Mouse (Mus musculus): ENCODE data around the gene Smdt1. TPM values are rescaled to one million over a fixed set of nuclear protein-coding genes. Genes with fewer than 3 reads are reported as not detected.

Smdt1 gene
- total and polyA plus RNA-seq, 2 experiments from 2014 or later, result 167 to 337 TPM

- ATAC-seq (no peak), DNase-seq (no peak)
- Histone ChIP-seq H3K36me3 (ENCODE audit: insufficient read depth) (no peaks in the 10 kb centered on the region), H3K4me1 (ENCODE audit: insufficient read depth) (no peaks in the 10 kb centered on the region), H3K9me3 (ENCODE audit: low read length) (no peaks in the 10 kb centered on the region), H3K9ac (no peak overlapping the region), H3K27me3 (ENCODE audit: insufficient read depth, low read length) (no peaks in the 10 kb centered on the region), H3K4me3 (ENCODE audit: low read depth, low read length) (no peak overlapping the region), H3K27ac (ENCODE audit: low read depth, low read length) (no peak overlapping the region), H3K4me2 (ENCODE audit: low read depth) (no peak overlapping the region)
- no peak for TF ChIP-seq CTCF (IDR thresholded peaks at IDR 0.05; ENCODE audit: low read depth)
- WGBS, result 86% methylated on average over 1 of the region's 1 CpGs
Measured at GRCm38 (mm10) chr15:82368851-82369250, 30.1 kb downstream of the Smdt1 start.

DNA sequence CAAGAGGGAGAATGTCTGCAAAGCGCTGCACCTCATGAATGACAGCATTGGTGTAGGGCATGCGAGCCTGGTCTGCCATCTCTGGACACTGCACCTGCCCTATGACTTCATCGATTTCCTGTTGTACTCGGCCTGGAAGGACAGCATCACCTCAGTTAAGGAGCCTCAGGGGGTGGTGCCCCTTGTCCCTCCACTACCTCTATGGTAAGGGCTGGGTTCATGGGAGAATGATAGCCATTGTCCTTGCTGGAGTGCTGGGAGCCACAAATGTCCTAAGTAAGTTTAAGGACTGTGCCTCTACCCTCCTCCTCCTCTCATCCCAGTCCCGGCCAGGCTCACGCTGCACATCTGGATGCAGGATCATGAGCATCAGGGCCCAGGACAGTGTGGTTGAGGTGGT lies 33.7 kb downstream of the Smdt1 start:
- 90% methylated on average over 6 of the region's 6 CpGs for WGBS
- no peaks in the 10 kb centered on the region for H3K27me3 ChIP-seq (ENCODE audit: insufficient read depth, low read length)
- no peak for ATAC-seq
- H3K4me1 ChIP-seq (ENCODE audit: insufficient read depth), result peaks cover 9% of the 10 kb centered on the region; the same call in 1 of the 2 replicates
- H3K4me2 ChIP-seq (ENCODE audit: low read depth), result no peak overlapping the region
- DNase-seq, result no peak
- H3K4me3 ChIP-seq (ENCODE audit: low read depth, low read length), result no peak overlapping the region
- no peak overlapping the region for H3K9ac ChIP-seq
- H3K9me3 ChIP-seq (ENCODE audit: low read length), result no peaks in the 10 kb centered on the region
- H3K27ac ChIP-seq (ENCODE audit: low read depth, low read length), result no peak overlapping the region
- H3K36me3 ChIP-seq (ENCODE audit: insufficient read depth), result no peaks in the 10 kb centered on the region
- TF ChIP-seq CTCF (IDR thresholded peaks at IDR 0.05; ENCODE audit: low read depth), result no peak

DNA sequence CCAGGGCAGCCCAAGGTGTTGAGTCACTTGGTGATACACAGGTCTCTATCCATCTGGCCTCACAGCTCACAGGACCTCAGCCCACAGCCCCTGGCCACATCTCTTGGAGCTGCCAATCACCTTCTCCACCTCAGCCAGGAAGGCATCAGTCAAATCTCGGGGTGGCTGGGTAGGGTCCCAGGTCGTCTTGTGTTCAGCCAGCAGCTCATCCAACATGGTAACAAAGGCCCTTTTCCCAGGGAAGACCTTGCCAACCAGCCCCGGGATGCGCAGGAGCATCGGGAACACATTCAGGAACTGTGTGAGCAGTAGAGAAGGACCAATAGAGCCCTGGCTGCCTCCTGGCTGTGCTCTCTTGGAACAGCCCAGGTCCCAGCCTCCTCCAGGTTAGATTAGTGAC lies 34.2 kb downstream of the Smdt1 start:
- WGBS, result 89% methylated on average over 5 of the region's 5 CpGs
- no peak for ATAC-seq
- TF ChIP-seq CTCF (IDR thresholded peaks at IDR 0.05; ENCODE audit: low read depth), result no peak

DNA sequence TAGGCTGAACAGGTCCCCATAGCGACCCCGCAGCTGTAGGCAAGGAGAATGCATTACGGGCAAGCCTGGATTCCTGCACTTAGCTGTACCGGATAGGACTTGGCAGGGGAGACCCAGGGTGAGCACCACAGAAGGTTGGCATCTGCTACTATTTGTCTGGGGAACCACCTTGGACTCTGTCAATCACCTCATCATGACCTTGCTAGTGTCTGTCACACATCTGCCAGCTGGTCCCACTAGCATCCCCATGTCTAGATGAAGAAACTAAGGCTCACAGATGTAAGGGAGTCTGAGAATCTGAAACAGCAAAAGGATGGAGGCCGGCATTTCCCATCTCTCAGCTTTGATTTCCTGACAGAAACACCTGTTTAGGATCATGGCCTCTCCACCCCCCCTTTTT lies 35.7 kb downstream of the Smdt1 start:
- Histone ChIP-seq H3K9me3 (ENCODE audit: low read length) (no peaks in the 10 kb centered on the region), H3K4me1 (ENCODE audit: insufficient read depth) (peaks cover 9% of the 10 kb centered on the region; the same call in 1 of the 2 replicates), H3K9ac (no peak overlapping the region), H3K36me3 (ENCODE audit: insufficient read depth) (no peaks in the 10 kb centered on the region), H3K4me3 (ENCODE audit: low read depth, low read length) (no peak overlapping the region), H3K27ac (ENCODE audit: low read depth, low read length) (no peak overlapping the region), H3K27me3 (ENCODE audit: insufficient read depth, low read length) (no peaks in the 10 kb centered on the region), H3K4me2 (ENCODE audit: low read depth) (no peak overlapping the region)
- DNase-seq, result no peak
- no peak for ATAC-seq
- no peak for TF ChIP-seq CTCF (IDR thresholded peaks at IDR 0.05; ENCODE audit: low read depth)
- 77% methylated on average over 5 of the region's 5 CpGs for WGBS

More for the DNA sequence above, 34.2 kb downstream of the Smdt1 start:
- H3K4me2 ChIP-seq (ENCODE audit: low read depth), result no peak overlapping the region
- H3K4me3 ChIP-seq (ENCODE audit: low read depth, low read length), result no peak overlapping the region
- H3K9me3 ChIP-seq (ENCODE audit: low read length), result no peaks in the 10 kb centered on the region
- H3K9ac ChIP-seq, result no peak overlapping the region
- H3K27me3 ChIP-seq (ENCODE audit: insufficient read depth, low read length), result no peaks in the 10 kb centered on the region
- DNase-seq, result no peak
- no peaks in the 10 kb centered on the region for H3K36me3 ChIP-seq (ENCODE audit: insufficient read depth)
- no peak overlapping the region for H3K27ac ChIP-seq (ENCODE audit: low read depth, low read length)
- H3K4me1 ChIP-seq (ENCODE audit: insufficient read depth), result peaks cover 9% of the 10 kb centered on the region; the same call in 1 of the 2 replicates

DNA sequence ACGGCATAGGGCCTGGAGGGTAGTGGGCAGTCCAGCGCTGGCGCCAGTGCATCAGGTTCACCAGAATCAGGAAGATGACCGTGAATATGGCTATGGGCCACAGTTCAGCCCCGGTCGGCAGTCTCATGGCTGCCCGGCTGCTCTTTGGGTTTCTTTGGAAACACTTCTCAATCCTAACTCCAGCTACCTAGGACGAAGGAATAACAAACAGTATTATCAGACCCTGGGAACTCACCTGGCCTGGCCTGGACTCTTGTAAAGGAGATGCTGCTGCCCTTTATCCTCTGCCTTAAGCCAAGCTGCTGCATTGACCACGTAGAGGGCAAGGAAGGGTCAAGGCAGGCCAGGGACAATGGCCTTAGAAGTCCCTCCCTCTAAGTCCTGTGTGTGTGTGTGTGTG lies 37.1 kb downstream of the Smdt1 start:
- WGBS, result 86% methylated on average over 9 of the region's 9 CpGs
- no peak for TF ChIP-seq CTCF (IDR thresholded peaks at IDR 0.05; ENCODE audit: low read depth)
- H3K4me3 ChIP-seq (ENCODE audit: low read depth, low read length), result no peak overlapping the region
- H3K36me3 ChIP-seq (ENCODE audit: insufficient read depth), result no peaks in the 10 kb centered on the region
- ATAC-seq (no peak), DNase-seq (no peak)
- no peak overlapping the region for H3K9ac ChIP-seq
- H3K4me1 ChIP-seq (ENCODE audit: insufficient read depth), result peaks cover 9% of the 10 kb centered on the region; the same call in 1 of the 2 replicates
- H3K4me2 ChIP-seq (ENCODE audit: low read depth), result no peak overlapping the region
- H3K27ac ChIP-seq (ENCODE audit: low read depth, low read length), result peak overlapping the region; percentile 74; the same call in 1 of the 2 replicates
- H3K27me3 ChIP-seq (ENCODE audit: insufficient read depth, low read length), result no peaks in the 10 kb centered on the region
- no peaks in the 10 kb centered on the region for H3K9me3 ChIP-seq (ENCODE audit: low read length)

DNA sequence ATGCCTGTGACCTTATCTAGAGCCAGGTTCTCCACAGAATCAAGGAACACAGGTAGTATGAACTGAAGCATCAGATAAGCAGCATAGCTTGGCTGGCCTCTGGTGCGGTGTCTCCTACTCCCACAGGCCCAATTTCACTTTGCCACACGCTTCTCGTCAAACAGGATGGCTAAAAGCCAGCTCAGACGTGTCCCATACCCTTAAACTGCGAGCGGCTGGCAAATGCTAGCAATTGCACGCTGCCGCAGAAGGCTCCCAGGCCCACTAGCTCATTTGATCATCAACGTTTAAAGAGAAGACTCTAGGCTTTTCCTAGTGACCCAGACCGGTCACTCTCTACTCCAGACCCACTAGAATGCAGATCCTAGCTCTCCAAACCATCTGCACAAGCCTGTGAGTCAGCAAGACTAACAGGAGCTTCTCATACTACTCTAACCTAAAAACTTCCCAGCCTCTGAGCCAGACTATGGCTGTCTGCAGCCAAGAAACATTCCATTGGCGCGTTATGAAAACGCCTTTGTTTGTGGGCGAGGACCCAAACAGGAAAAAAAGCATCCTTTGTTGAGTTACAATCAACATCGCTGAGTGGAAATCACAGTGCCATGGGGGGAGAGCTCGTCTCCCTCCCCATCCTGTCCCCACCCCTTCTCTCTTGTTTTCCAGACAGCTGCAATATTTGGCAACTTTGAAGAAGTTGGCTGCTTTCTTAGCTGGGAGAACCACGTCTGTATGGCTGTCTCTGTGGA lies 37.8 kb downstream of the Smdt1 start:
- Histone ChIP-seq H3K4me2 (ENCODE audit: low read depth) (no peak overlapping the region), H3K36me3 (ENCODE audit: insufficient read depth) (no peaks in the 10 kb centered on the region), H3K27ac (ENCODE audit: low read depth, low read length) (peak overlapping the region; percentile 74), H3K9ac (no peak overlapping the region), H3K27me3 (ENCODE audit: insufficient read depth, low read length) (no peaks in the 10 kb centered on the region), H3K4me1 (ENCODE audit: insufficient read depth) (peaks cover 9% of the 10 kb centered on the region; the same call in 1 of the 2 replicates), H3K4me3 (ENCODE audit: low read depth, low read length) (no peak overlapping the region), H3K9me3 (ENCODE audit: low read length) (no peaks in the 10 kb centered on the region)
- TF ChIP-seq CTCF (IDR thresholded peaks at IDR 0.05; ENCODE audit: low read depth), result no peak
- peak; percentile 64 for ATAC-seq
- peak; percentile 70 for DNase-seq
- WGBS, result 32% methylated on average over 17 of the region's 17 CpGs

GRCm38 (mm10) chr15:82377701-82378100 lies 38.9 kb downstream of the Smdt1 start:
- Histone ChIP-seq H3K4me3 (ENCODE audit: low read depth, low read length) (no peak overlapping the region), H3K27ac (ENCODE audit: low read depth, low read length) (0 out of 2 replicates have a peak overlapping the region, but pooled peaks have one; percentile 5), H3K36me3 (ENCODE audit: insufficient read depth) (no peaks in the 10 kb centered on the region), H3K9ac (no peak overlapping the region), H3K4me2 (ENCODE audit: low read depth) (no peak overlapping the region), H3K9me3 (ENCODE audit: low read length) (no peaks in the 10 kb centered on the region), H3K27me3 (ENCODE audit: insufficient read depth, low read length) (no peaks in the 10 kb centered on the region), H3K4me1 (ENCODE audit: insufficient read depth) (peaks cover 9% of the 10 kb centered on the region; the same call in 1 of the 2 replicates)
- no peak for TF ChIP-seq CTCF (IDR thresholded peaks at IDR 0.05; ENCODE audit: low read depth)
- DNase-seq (no peak), ATAC-seq (no peak)
- 82% methylated on average over 5 of the region's 5 CpGs for WGBS

Measured in forebrain, postnatal 0 days (tissue).